Mouse (Mus musculus) kidney, postnatal 36 days (tissue): Measurements from ENCODE around the gene N4bp2l1.

Source experiments
- DNase-seq, 2 experiments: peaks; one replicate each; pipeline ENCODE4 v3.0.0; 2021 to 2022; ENCODE audit warnings: mixed read lengths in 2 of 2

The N4bp2l1 gene

DNA sequence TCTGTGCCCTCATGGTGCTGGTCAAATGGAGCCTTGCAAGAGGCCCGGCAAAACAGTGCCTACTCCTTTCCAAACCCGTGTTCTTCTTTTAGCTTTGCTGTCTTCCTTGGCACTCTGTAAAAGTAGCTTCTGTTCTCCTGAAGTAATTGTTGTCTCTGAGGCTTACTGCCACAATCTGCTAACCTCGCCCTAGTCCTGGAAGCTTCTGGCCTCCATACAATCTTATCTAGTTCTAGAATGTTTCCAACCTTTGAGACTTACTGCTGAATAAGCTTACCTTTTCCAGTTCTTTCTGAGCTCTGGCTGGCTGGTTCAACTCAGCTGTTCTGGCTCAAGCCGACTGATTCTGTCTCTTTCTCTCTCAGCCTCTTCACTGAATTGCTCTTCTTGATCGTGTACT is 35.2 kb downstream of the N4bp2l1 start:
- DNase-seq, result no peak

DNA sequence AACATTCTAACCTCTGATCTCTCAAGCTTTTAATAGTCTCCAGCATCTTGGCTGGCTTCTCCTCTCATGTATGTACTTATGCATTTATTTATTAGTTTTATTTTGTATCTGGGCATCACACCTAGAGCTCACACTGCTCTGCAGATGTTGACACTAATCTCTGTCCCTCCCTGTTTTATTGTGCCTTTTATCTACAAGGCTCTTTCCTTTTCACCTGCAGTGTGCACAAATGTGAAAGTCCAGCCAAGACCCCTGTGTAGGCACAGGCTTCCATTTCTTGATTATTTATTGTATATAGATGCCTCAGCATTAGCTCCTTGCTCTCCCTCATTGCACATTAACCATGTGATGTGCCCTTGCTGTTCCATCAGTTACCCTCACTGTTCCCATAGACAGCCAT is 35.6 kb downstream of the N4bp2l1 start:
- DNase-seq, result no peak

- no peak for DNase-seq
Measured at GRCm38 (mm10) chr5:150560851-150561250, 36.1 kb downstream of the N4bp2l1 start.

- DNase-seq, result no peak
Measured at GRCm38 (mm10) chr5:150559519-150560103, 37.4 kb downstream of the N4bp2l1 start.

GRCm38 (mm10) chr5:150551637-150552036 is 45.4 kb downstream of the N4bp2l1 start:
- peak in 1 of 2 experiments; percentile 2 for DNase-seq

GRCm38 (mm10) chr5:150543184-150543583 is 53.8 kb downstream of the N4bp2l1 start:
- DNase-seq, result no peak

- no peak for DNase-seq
Measured at GRCm38 (mm10) chr5:150541302-150541701, 55.7 kb downstream of the N4bp2l1 start.

- no peak for DNase-seq
Measured at GRCm38 (mm10) chr5:150525239-150525638, 71.7 kb downstream of the N4bp2l1 start.

DNA sequence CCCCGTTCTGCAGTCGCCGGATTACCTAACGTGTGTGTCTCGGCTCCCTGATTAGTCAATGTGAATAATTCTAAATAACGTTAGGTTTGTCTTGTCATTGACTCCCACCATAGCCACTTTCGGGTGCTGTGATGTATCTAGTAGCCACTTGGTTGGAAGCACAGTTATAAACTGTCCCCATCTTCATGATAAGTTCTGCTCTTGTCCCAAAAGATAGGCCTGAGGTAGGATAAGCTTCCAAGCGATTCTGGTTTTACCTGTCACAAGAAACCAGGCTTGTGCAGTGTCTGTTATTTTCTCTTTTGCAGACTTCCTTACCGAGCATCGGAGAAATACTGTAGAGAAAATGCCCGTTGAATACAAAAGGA is 74.1 kb downstream of the N4bp2l1 start:
- no peak for DNase-seq

- DNase-seq, result peak; percentile 88 to 96
Measured at GRCm38 (mm10) chr5:150521937-150522866, 74.8 kb downstream of the N4bp2l1 start, which contains the start of gene Brca2. TSS of gene Brca2 (plus strand) at chr5:150522630.
